Mouse (Mus musculus): ENCODE results near the gene Rhou.
"Not testable (repeated sequence)": the region's sequence is repeated elsewhere in the genome, so short reads cannot be mapped to it uniquely, and the experiment has no call there.

Gene Rhou

GRCm38 (mm10) chr8:123653308-123653993, at the start of gene Rhou:
Gene Rhou (plus strand): TSS chr8:123653929.
- CTCF ChIA-PET, result interaction anchor here (0.5 to 5.2 kb wide), 66 partner anchors 8 to 631 kb away, joined by 3 to 66 read pairs (median 5); no protein-coding TSS in a partner anchor
- POLR2A ChIA-PET, result interaction anchor here (0.7 to 2.9 kb wide), 25 partner anchors 9 to 182 kb away, joined by 3 to 11 read pairs (median 4); no protein-coding TSS in a partner anchor

- CTCF ChIA-PET, POLR2A ChIA-PET: not testable (repeated sequence)
Observed at GRCm38 (mm10) chr8:123612652-123613051, 41.1 kb upstream of the Rhou start.

- POLR2A ChIA-PET, CTCF ChIA-PET: not testable (repeated sequence)
Observed at GRCm38 (mm10) chr8:123623523-123623922, 30.2 kb upstream of the Rhou start.

- ChIA-PET CTCF (interaction anchor here in 2 of 4 experiments (0.5 to 1.3 kb wide), 2 partner anchors 20 to 255 kb away, joined by 5 read pairs; no protein-coding TSS in a partner anchor), POLR2A (no interaction called here)
Observed at GRCm38 (mm10) chr8:123624274-123624673, 29.5 kb upstream of the Rhou start.

GRCm38 (mm10) chr8:123624702-123625101, 29.0 kb upstream of the Rhou start:
- POLR2A ChIA-PET, result no interaction called here
- CTCF ChIA-PET, result interaction anchor here in 2 of 4 experiments (0.5 to 1.3 kb wide), 2 partner anchors 20 to 254 kb away, joined by 5 read pairs; no protein-coding TSS in a partner anchor

- POLR2A ChIA-PET, result interaction anchor here in 1 of 4 experiments (0.5 kb wide), 1 partner anchor 1985 kb away, joined by 4 read pairs; no protein-coding TSS in a partner anchor
Observed at GRCm38 (mm10) chr8:123625717-123626116, 28.0 kb upstream of the Rhou start.

GRCm38 (mm10) chr8:123627410-123628147, 26.1 kb upstream of the Rhou start:
- ChIA-PET CTCF (interaction anchor here (0.6 to 2.9 kb wide), 70 partner anchors 15 to 724 kb away, joined by 3 to 36 read pairs (median 4); partner anchors contain the start of genes Ccsap (in 2 of the 4), Dbndd1 (in 2 of the 4), Mc1r (in 2 of the 4) and Rhou (in 2 of the 4)), POLR2A (interaction anchor here in 2 of 4 experiments (0.8 to 1.4 kb wide), 4 partner anchors 170 to 521 kb away, joined by 3 read pairs; no protein-coding TSS in a partner anchor)

More at GRCm38 (mm10) chr8:123625717-123626116, 28.0 kb upstream of the Rhou start:
- CTCF ChIA-PET, result no interaction called here

GRCm38 (mm10) chr8:123628253-123628967, 25.3 kb upstream of the Rhou start:
- ChIA-PET CTCF (interaction anchor here (0.5 to 2.9 kb wide), 90 partner anchors 14 to 850 kb away, joined by 3 to 36 read pairs (median 4); partner anchors contain the start of genes Ccsap (in 2 of the 4), Dbndd1 (in 2 of the 4), Mc1r (in 2 of the 4) and Rhou (in 2 of the 4)), POLR2A (interaction anchor here (0.6 to 1.4 kb wide), 9 partner anchors 27 to 522 kb away, joined by 3 to 4 read pairs (median 3); no protein-coding TSS in a partner anchor)

- ChIA-PET CTCF (interaction anchor here (0.5 to 2.9 kb wide), 77 partner anchors 15 to 1065 kb away, joined by 3 to 36 read pairs (median 4); partner anchors contain the start of genes Ccsap (in 2 of the 4), Dbndd1 (in 2 of the 4), Rhou (in 2 of the 4) and Gas8 (in 1 of the 4)), POLR2A (interaction anchor here in 2 of 4 experiments (0.7 to 1.4 kb wide), 5 partner anchors 30 to 242 kb away, joined by 3 to 4 read pairs (median 3); no protein-coding TSS in a partner anchor)
Observed at GRCm38 (mm10) chr8:123628968-123629755, 24.6 kb upstream of the Rhou start.

- ChIA-PET CTCF (interaction anchor here (0.5 to 2.4 kb wide), 15 partner anchors 14 to 701 kb away, joined by 3 to 10 read pairs (median 6); partner anchors contain the start of gene Dbndd1 (in 1 of the 4)), POLR2A (interaction anchor here in 2 of 4 experiments (0.6 to 1.6 kb wide), 6 partner anchors 19 to 1218 kb away, joined by 3 to 8 read pairs (median 6); no protein-coding TSS in a partner anchor)
Observed at GRCm38 (mm10) chr8:123630058-123630457, 23.7 kb upstream of the Rhou start.

GRCm38 (mm10) chr8:123630841-123631251, 22.9 kb upstream of the Rhou start:
- ChIA-PET CTCF (interaction anchor here (0.6 to 2.4 kb wide), 13 partner anchors 13 to 700 kb away, joined by 3 to 10 read pairs (median 6); no protein-coding TSS in a partner anchor), POLR2A (interaction anchor here in 3 of 4 experiments (0.6 to 1.6 kb wide), 8 partner anchors 18 to 1482 kb away, joined by 3 to 8 read pairs (median 4); no protein-coding TSS in a partner anchor)

- CTCF ChIA-PET, result interaction anchor here (0.5 to 2.4 kb wide), 9 partner anchors 12 to 152 kb away, joined by 3 to 10 read pairs (median 4); no protein-coding TSS in a partner anchor
- POLR2A ChIA-PET, result not testable (repeated sequence)
Observed at GRCm38 (mm10) chr8:123631746-123632145, 22.0 kb upstream of the Rhou start.

GRCm38 (mm10) chr8:123632257-123632656, 21.5 kb upstream of the Rhou start:
- ChIA-PET CTCF (interaction anchor here in 3 of 4 experiments (0.5 to 2.0 kb wide), 4 partner anchors 12 to 50 kb away, joined by 3 to 8 read pairs (median 4); no protein-coding TSS in a partner anchor), POLR2A (no interaction called here)

- ChIA-PET CTCF (interaction anchor here (0.6 to 1.9 kb wide), 5 partner anchors 10 to 150 kb away, joined by 3 to 6 read pairs (median 3); no protein-coding TSS in a partner anchor), POLR2A (interaction anchor here in 2 of 4 experiments (0.5 to 2.4 kb wide), 3 partner anchors 11 to 1350 kb away, joined by 3 to 9 read pairs (median 3); no protein-coding TSS in a partner anchor)
Observed at GRCm38 (mm10) chr8:123633801-123634200, 19.9 kb upstream of the Rhou start.

GRCm38 (mm10) chr8:123634395-123635131, 19.2 kb upstream of the Rhou start:
- ChIA-PET CTCF (interaction anchor here in 3 of 4 experiments (0.6 to 1.9 kb wide), 7 partner anchors 9 to 316 kb away, joined by 3 to 8 read pairs (median 4); no protein-coding TSS in a partner anchor), POLR2A (interaction anchor here in 1 of 4 experiments (0.6 to 2.4 kb wide), 2 partner anchors 10 to 339 kb away, joined by 3 to 9 read pairs; no protein-coding TSS in a partner anchor)

- POLR2A ChIA-PET, result interaction anchor here in 1 of 4 experiments (2.4 kb wide), 1 partner anchor 9 kb away, joined by 9 read pairs; no protein-coding TSS in a partner anchor
- CTCF ChIA-PET, result interaction anchor here in 3 of 4 experiments (0.9 to 1.2 kb wide), 4 partner anchors 8 to 315 kb away, joined by 3 to 8 read pairs (median 4); no protein-coding TSS in a partner anchor
Observed at GRCm38 (mm10) chr8:123635671-123636070, 18.1 kb upstream of the Rhou start.
